31 mouse cellular contexts compared by ENCODE assay signal in genomic region chr14:61953029-61953428, GRCm38 (mm10).
"Had no signal": no experiment of that assay in that cellular context is flagged by ENCODE, and none has a peak within 500 bp of the region (broad histone marks: within the 10 kb centered on the region; RNA-seq: fewer than 3 reads in every experiment).

No protein-coding gene starts in this region.

- DNase-seq: left cerebral cortex, postnatal 4 days; liver; liver, embryonic 13.5 days; liver, postnatal 0 days; lung, adult 18-20 months; lung, adult 2 months; lung, embryonic 14.5 days; lung, postnatal 10 days; lung, postnatal 14 days; lung, postnatal 36 days; lung, postnatal 4 days; midbrain, embryonic 14.5 days had no signal

- H3K27ac ChIP-seq: left cerebral cortex, adult 2 months; limb, embryonic 10.5 days; limb, embryonic 12.5 days; limb, embryonic 13.5 days; limb, embryonic 15.5 days; liver, embryonic 12.5 days; liver, embryonic 13.5 days; liver, embryonic 14.5 days; liver, embryonic 15.5 days; lung, embryonic 15.5 days; macrophage; midbrain, embryonic 10.5 days; midbrain, embryonic 12.5 days; midbrain, embryonic 13.5 days; midbrain, embryonic 15.5 days had no signal

- H3K4me1 ChIP-seq: liver, embryonic 12.5 days; liver, embryonic 13.5 days; liver, embryonic 15.5 days; megakaryocyte, embryonic 14.5 days had no signal

- H3K9me3 ChIP-seq: limb, embryonic 10.5 days; limb, embryonic 12.5 days; limb, embryonic 13.5 days; limb, embryonic 15.5 days; liver, embryonic 12.5 days; liver, embryonic 13.5 days; liver, embryonic 15.5 days; lung, embryonic 15.5 days; megakaryocyte, embryonic 14.5 days; midbrain, embryonic 10.5 days; midbrain, embryonic 12.5 days; midbrain, embryonic 13.5 days; midbrain, embryonic 15.5 days had no signal

- H3K27me3 ChIP-seq: limb, embryonic 12.5 days; limb, embryonic 13.5 days; limb, embryonic 15.5 days; liver, embryonic 12.5 days; liver, embryonic 13.5 days; liver, embryonic 15.5 days; lung, embryonic 15.5 days; megakaryocyte, embryonic 14.5 days; midbrain, embryonic 12.5 days; midbrain, embryonic 13.5 days; midbrain, embryonic 15.5 days had no signal

- H3K4me3 ChIP-seq: left cerebral cortex, adult 2 months; limb, embryonic 10.5 days; limb, embryonic 12.5 days; limb, embryonic 13.5 days; limb, embryonic 15.5 days; liver, embryonic 12.5 days; liver, embryonic 13.5 days; liver, embryonic 15.5 days; lung, embryonic 15.5 days; megakaryocyte, embryonic 14.5 days; midbrain, embryonic 10.5 days; midbrain, embryonic 12.5 days; midbrain, embryonic 13.5 days; midbrain, embryonic 15.5 days; myocyte had no signal

- H3K36me3 ChIP-seq: limb, embryonic 10.5 days; limb, embryonic 12.5 days; limb, embryonic 13.5 days; limb, embryonic 15.5 days; liver, embryonic 12.5 days; liver, embryonic 13.5 days; liver, embryonic 15.5 days; lung, embryonic 15.5 days; midbrain, embryonic 10.5 days; midbrain, embryonic 12.5 days; midbrain, embryonic 13.5 days; midbrain, embryonic 15.5 days had no signal

- ATAC-seq: liver, embryonic 12.5 days; liver, postnatal 0 days; lung, postnatal 0 days; midbrain, embryonic 13.5 days; midbrain, embryonic 15.5 days; midbrain, embryonic 16.5 days had no signal

- H3K4me2 ChIP-seq: limb, embryonic 12.5 days; limb, embryonic 13.5 days; limb, embryonic 15.5 days; liver, embryonic 11.5 days; liver, embryonic 12.5 days; liver, embryonic 13.5 days; liver, embryonic 15.5 days; lung, embryonic 14.5 days; lung, embryonic 15.5 days; midbrain, embryonic 12.5 days; midbrain, embryonic 13.5 days; midbrain, embryonic 15.5 days had no signal

- H3K9ac ChIP-seq: limb, embryonic 12.5 days; limb, embryonic 13.5 days; limb, embryonic 15.5 days; liver, embryonic 12.5 days; liver, embryonic 13.5 days; liver, embryonic 14.5 days; liver, embryonic 15.5 days; liver, postnatal 0 days; lung, embryonic 14.5 days; lung, embryonic 15.5 days; midbrain, embryonic 12.5 days; midbrain, embryonic 13.5 days; midbrain, embryonic 15.5 days had no signal
